Comparison of ENCODE assay signal across 26 mouse cellular contexts in genomic region chr19:16528225-16528828, GRCm38 (mm10).
DNase-seq lines count a peak whose midpoint lies in the region; ATAC-seq and TF ChIP-seq lines count a peak whose summit lies in the region.
"Had no signal": no experiment of that assay in that cellular context is flagged by ENCODE, and none has a peak within 500 bp of the region (broad histone marks: within the 10 kb centered on the region; RNA-seq: fewer than 3 reads in every experiment).

No protein-coding gene starts in this region.

- H3K27ac ChIP-seq in kidney, embryonic 15.5 days: peak overlapping the region; percentile 50; the same call in 1 of the 2 replicates
- no peak overlapping the region for H3K27ac ChIP-seq in kidney, adult 2 months (ENCODE audit: insufficient read depth, low read depth, low read length)
- peak overlapping the region; percentile 31; the same call in 1 of the 2 replicates for H3K27ac ChIP-seq in lung, embryonic 15.5 days
- no peak overlapping the region for H3K27ac ChIP-seq in intestine, embryonic 16.5 days (ENCODE audit: low read length)
- H3K27ac ChIP-seq: forebrain, embryonic 13.5 days; hindbrain, embryonic 10.5 days; hindbrain, embryonic 15.5 days; liver, embryonic 14.5 days had no signal

- H3K4me2 ChIP-seq in kidney, embryonic 15.5 days: no peak overlapping the region
- no peak overlapping the region for H3K4me2 ChIP-seq in lung, embryonic 15.5 days
- H3K4me2 ChIP-seq in intestine, embryonic 16.5 days (ENCODE audit: low read depth, low read length): no peak overlapping the region
- H3K4me2 ChIP-seq: forebrain, embryonic 13.5 days; hindbrain, embryonic 15.5 days; midbrain, embryonic 11.5 days had no signal

- no peak overlapping the region for H3K4me3 ChIP-seq in kidney, embryonic 15.5 days (replicated peaks)
- no peak overlapping the region for H3K4me3 ChIP-seq in kidney, adult 2 months (ENCODE audit: insufficient read depth, low read depth, low read length)
- H3K4me3 ChIP-seq in lung, embryonic 15.5 days: no peak overlapping the region
- no peak overlapping the region for H3K4me3 ChIP-seq in intestine, embryonic 16.5 days (ENCODE audit: low read length)
- H3K4me3 ChIP-seq: forebrain, embryonic 13.5 days; hindbrain, embryonic 10.5 days; hindbrain, embryonic 15.5 days had no signal

- H3K9me3 ChIP-seq in kidney, embryonic 15.5 days (replicated peaks): no peaks in the 10 kb centered on the region
- no peaks in the 10 kb centered on the region for H3K9me3 ChIP-seq in lung, embryonic 15.5 days
- H3K9me3 ChIP-seq in intestine, embryonic 16.5 days (ENCODE audit: control insufficient read depth, low read length): no peaks in the 10 kb centered on the region
- H3K9me3 ChIP-seq: forebrain, embryonic 13.5 days; hindbrain, embryonic 10.5 days; hindbrain, embryonic 15.5 days had no signal

- TF ChIP-seq POLR2A in kidney, adult 2 months (IDR thresholded peaks at IDR 0.05; ENCODE audit: low read depth, low read length): no peak

- no peaks in the 10 kb centered on the region for H3K36me3 ChIP-seq in kidney, embryonic 15.5 days
- H3K36me3 ChIP-seq in kidney, adult 2 months (ENCODE audit: control insufficient read depth, insufficient read depth, low read length): no peaks in the 10 kb centered on the region
- H3K36me3 ChIP-seq in lung, embryonic 15.5 days: no peaks in the 10 kb centered on the region
- H3K36me3 ChIP-seq in intestine, embryonic 16.5 days (ENCODE audit: control insufficient read depth, insufficient read depth, low read length): no peaks in the 10 kb centered on the region
- H3K36me3 ChIP-seq: hindbrain, embryonic 10.5 days; hindbrain, embryonic 15.5 days had no signal

- H3K27me3 ChIP-seq in kidney, embryonic 15.5 days: no peaks in the 10 kb centered on the region
- H3K27me3 ChIP-seq in kidney, adult 2 months (replicated peaks; ENCODE audit: control insufficient read depth, insufficient read depth, low read length): no peaks in the 10 kb centered on the region
- no peaks in the 10 kb centered on the region for H3K27me3 ChIP-seq in lung, embryonic 15.5 days
- H3K27me3 ChIP-seq in intestine, embryonic 16.5 days (replicated peaks; ENCODE audit: control insufficient read depth, insufficient read depth, low read length): no peaks in the 10 kb centered on the region
- H3K27me3 ChIP-seq: forebrain, embryonic 13.5 days; hindbrain, embryonic 15.5 days had no signal

- H3K4me1 ChIP-seq in kidney, embryonic 15.5 days: peaks cover 13% of the 10 kb centered on the region; the same call in 1 of the 2 replicates
- no peaks in the 10 kb centered on the region for H3K4me1 ChIP-seq in kidney, adult 2 months (ENCODE audit: control insufficient read depth, insufficient read depth, low read length)
- peaks cover 16% of the 10 kb centered on the region; the same call in 1 of the 2 replicates for H3K4me1 ChIP-seq in lung, embryonic 15.5 days
- 0 out of 2 replicates have a peak, but pooled peaks cover 2% of the 10 kb centered on the region for H3K4me1 ChIP-seq in intestine, embryonic 16.5 days (ENCODE audit: control insufficient read depth, insufficient read depth, low read length)
- H3K4me1 ChIP-seq: forebrain, embryonic 13.5 days; hindbrain, embryonic 15.5 days had no signal

- WGBS in kidney, embryonic 15.5 days: 71% methylated on average over 3 of the region's 3 CpGs
- 85% methylated on average over 3 of the region's 3 CpGs for WGBS in kidney, adult 2 months
- 37% methylated on average over 3 of the region's 3 CpGs for WGBS in lung, embryonic 15.5 days
- WGBS in intestine, embryonic 16.5 days: 55% methylated on average over 3 of the region's 3 CpGs

- no peak for TF ChIP-seq CTCF in kidney, adult 2 months (conservative IDR thresholded peaks at IDR 0.05; ENCODE audit: insufficient read depth, insufficient read length, low read depth, low read length)

- no peak for DNase-seq in kidney, adult 2 months
- DNase-seq in lung, postnatal 36 days: no peak
- peak; percentile 39 for DNase-seq in MN1 (ENCODE audit: low spot score)
- no peak for DNase-seq in left cerebral cortex, adult 8-10 months (ENCODE audit: low spot score in 2 of 2)
- DNase-seq: adrenal gland, adult 2 months; adrenal gland, postnatal 36 days; cerebellum, adult 18-20 months; cerebellum, postnatal 14 days; gastrocnemius, postnatal 10 days; heart, postnatal 14 days; liver; lung, postnatal 14 days; right cerebral cortex, postnatal 4 days; thymus, postnatal 14 days had no signal

- ATAC-seq in kidney, embryonic 15.5 days (replicated peaks; ENCODE audit: low FRiP score): peak; percentile 33; the same call in 1 of the 2 replicates
- ATAC-seq in lung, embryonic 15.5 days (ENCODE audit: borderline replicate concordance, extremely low read depth, low FRiP score, low TSS enrichment): peak; percentile 75
- ATAC-seq in intestine, embryonic 16.5 days: peak; percentile 59; the same call in 1 of the 2 replicates
- ATAC-seq: activated CD4-positive, CD25-positive, alpha-beta regulatory T cell, adult 4 months; CD4-positive, CD25-positive, alpha-beta regulatory T cell, adult 4 months; forebrain, embryonic 13.5 days; inflammation-experienced regulatory T-cells, adult 6 months; midbrain, embryonic 16.5 days had no signal

- H3K9ac ChIP-seq in kidney, embryonic 15.5 days: no peak overlapping the region
- H3K9ac ChIP-seq in lung, embryonic 15.5 days: no peak overlapping the region
- no peak overlapping the region for H3K9ac ChIP-seq in intestine, embryonic 16.5 days (ENCODE audit: low read depth, low read length)
- H3K9ac ChIP-seq: forebrain, embryonic 13.5 days; hindbrain, embryonic 15.5 days; liver, embryonic 14.5 days had no signal

Comparison
In these comparisons a context has a peak if more than half of its experiments do, and no peak if none do; other contexts are left out.
1. H3K27ac ChIP-seq: peak in kidney, embryonic 15.5 days (single experiment) and lung, embryonic 15.5 days (single experiment); none in kidney, adult 2 months (single experiment) and intestine, embryonic 16.5 days (single experiment).
2. Peak in every context shown above with its lines, with median percentiles within 50 percentile points of each other: ATAC-seq.